Mouse (Mus musculus) neutrophil, adult 59 days (primary cell): Measurements from ENCODE around the gene N6amt1. TPM values are rescaled to one million over a fixed set of nuclear protein-coding genes. Genes with fewer than 3 reads are reported as not detected.

Experiments
- total RNA-seq, 2 experiments: library from RNA; stranded (reverse); gene quantifications; 1 replicate in 1 of 2; 2 replicates in 1 of 2; pipeline ENCODE4 v1.2.4; 2023

Gene N6amt1
- 1 to 10 TPM; 4.2 to 5.3 TPM for total RNA-seq

GRCm38 (mm10) chr16:87354075-87354583 lies at the start of gene N6amt1:
Gene N6amt1, plus strand, starts transcription at chr16:87354185.

Other genes starting within 250 kb of the N6amt1 start
- 10 to 100 TPM; 26.3 to 27.7 TPM for gene Ltn1, start 78.4 kb downstream of the N6amt1 start, total RNA-seq
- 1 to 10 TPM; 2.8 to 4.2 TPM for gene Rwdd2b, start 86.4 kb downstream of the N6amt1 start, total RNA-seq
- gene Usp16, start 100.5 kb downstream of the N6amt1 start, total RNA-seq = 10 to 100 TPM; 49.9 to 52.5 TPM
- 100 to 1,000 TPM in 1 of 2 experiments, 10 to 100 TPM in 1; 85.5 to 102 TPM for gene Cct8, start 141.7 kb downstream of the N6amt1 start, total RNA-seq
- not detected for gene Map3k7cl, start 199.1 kb downstream of the N6amt1 start, total RNA-seq